Mouse (Mus musculus) liver, embryonic 13.5 days (tissue): ENCODE results near the gene Lamtor4. TPM values are rescaled to one million over a fixed set of nuclear protein-coding genes. Genes with fewer than 3 reads are reported as not detected.

ENCODE experiments used
- ATAC-seq: fragments of 200-750 bp; cut with Nextera tagmentation; 2 replicates; pipeline ENCODE4 v1.8.0; 2017; ENCODE audit warnings: low read depth, mild to moderate bottlenecking, moderate number of reproducible peaks, moderate library complexity
- DNase-seq: peaks from one replicate; pipeline ENCODE4 v3.0.0; 2022
- H3K27ac ChIP-seq: fragments of 300-500 bp; sonication (generic); 2 replicates; pipeline ENCODE4 v1.5.1; 2015; ENCODE audit warnings: moderate library complexity, mild to moderate bottlenecking, inconsistent platforms
- H3K27me3 ChIP-seq: fragments of 300-500 bp; sonication (generic); 2 replicates; pipeline ENCODE4 v1.6.1; 2015; ENCODE audit warnings: mild to moderate bottlenecking, inconsistent platforms
- H3K36me3 ChIP-seq: fragments of 300-500 bp; sonication (generic); 2 replicates; pipeline ENCODE4 v1.6.1; 2015; ENCODE audit warnings: mild to moderate bottlenecking, inconsistent platforms
- H3K4me1 ChIP-seq: fragments of 300-500 bp; sonication (generic); replicated peaks from 2 replicates; pipeline ENCODE4 v1.6.1; 2015; ENCODE audit warnings: inconsistent platforms
- H3K4me2 ChIP-seq: fragments of 300-500 bp; sonication (generic); 2 replicates; pipeline ENCODE4 v1.6.1; 2015; ENCODE audit warnings: inconsistent platforms, mild to moderate bottlenecking, moderate library complexity
- H3K4me3 ChIP-seq: fragments of 300-500 bp; sonication (generic); replicated peaks from 2 replicates; pipeline ENCODE4 v1.5.1; 2015; ENCODE audit warnings: mild to moderate bottlenecking, inconsistent platforms
- H3K9ac ChIP-seq: fragments of 300-500 bp; sonication (generic); 2 replicates; pipeline ENCODE4 v1.6.1; 2015; ENCODE audit warnings: mild to moderate bottlenecking, inconsistent platforms
- H3K9me3 ChIP-seq: fragments of 300-500 bp; sonication (generic); replicated peaks from 2 replicates; pipeline ENCODE4 v1.6.1; 2016; ENCODE audit warnings: inconsistent platforms
- WGBS: fragments of 180-500 bp; shearing (Covaris S2); methylation state at CpG from one replicate; pipeline ENCODE4 v1.1.7; 2015; ENCODE audit not compliant: insufficient replicate concordance; 5-methylcytosine and 5-hydroxymethylcytosine counted together
- polyA plus RNA-seq: library from polyadenylated mRNA; unstranded; fragments of >200 nt; fragmentation: Nextera tagmentation; extraction: Ambion mirVana; gene quantifications from 2 replicates; pipeline ENCODE4 v1.2.1, GENCODE M21; 2015

Gene Lamtor4
- polyA plus RNA-seq, 1 experiment from 2014 or later: 33.7 TPM

DNA sequence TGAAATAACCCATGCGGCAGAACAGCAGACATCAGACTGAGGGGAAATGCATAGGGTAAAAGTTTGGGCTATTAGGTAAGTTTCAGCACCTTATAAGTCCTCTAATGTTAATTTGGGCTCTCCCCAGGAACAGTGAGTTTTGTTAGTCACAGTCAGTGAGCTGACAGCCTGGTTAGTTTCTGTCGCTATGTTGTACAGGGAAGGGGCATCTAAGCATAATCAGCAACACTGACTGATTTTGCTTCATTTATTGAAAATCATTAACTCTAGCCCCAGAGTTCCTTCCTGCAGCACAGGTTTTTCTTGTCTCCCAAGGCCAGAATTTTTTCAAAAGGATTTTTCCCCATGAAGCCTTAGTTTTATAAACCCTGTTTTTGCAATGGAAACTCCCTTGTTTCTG, 21.5 kb upstream of the Lamtor4 start:
- Histone ChIP-seq H3K27ac (no peak overlapping the region), H3K9me3 (no peaks in the 10 kb centered on the region), H3K36me3 (no peaks in the 10 kb centered on the region), H3K4me2 (no peak overlapping the region), H3K27me3 (no peaks in the 10 kb centered on the region), H3K4me1 (no peaks in the 10 kb centered on the region), H3K4me3 (no peak overlapping the region), H3K9ac (no peak overlapping the region)
- WGBS: 80% methylated on average over 2 of the region's 2 CpGs
- ATAC-seq (no peak), DNase-seq (no peak)

DNA sequence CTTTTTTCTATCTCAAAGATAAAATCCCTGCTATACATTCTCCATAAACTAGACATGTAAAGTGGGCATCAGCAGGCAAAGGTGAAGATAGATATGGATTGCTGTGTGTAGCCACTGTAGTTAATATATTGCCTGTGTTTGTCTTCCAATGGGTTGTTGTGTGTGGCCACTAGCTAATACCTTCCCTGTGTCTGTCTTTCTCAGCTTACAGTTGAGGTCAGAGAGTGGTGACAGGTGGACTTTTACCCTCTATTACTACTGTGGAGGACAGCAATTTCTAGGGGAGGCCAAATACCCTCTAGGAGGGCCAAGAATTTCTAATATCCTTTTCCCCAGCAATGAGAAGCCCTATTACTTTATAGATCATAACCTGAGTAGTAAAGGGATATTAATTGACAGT, 21.1 kb upstream of the Lamtor4 start:
- H3K27me3 ChIP-seq: no peaks in the 10 kb centered on the region
- ATAC-seq: no peak
- no peak overlapping the region for H3K9ac ChIP-seq
- no peaks in the 10 kb centered on the region for H3K4me1 ChIP-seq
- no peak overlapping the region for H3K4me2 ChIP-seq
- no peaks in the 10 kb centered on the region for H3K36me3 ChIP-seq
- DNase-seq: no peak
- H3K9me3 ChIP-seq: no peaks in the 10 kb centered on the region
- H3K4me3 ChIP-seq: no peak overlapping the region
- no peak overlapping the region for H3K27ac ChIP-seq

DNA sequence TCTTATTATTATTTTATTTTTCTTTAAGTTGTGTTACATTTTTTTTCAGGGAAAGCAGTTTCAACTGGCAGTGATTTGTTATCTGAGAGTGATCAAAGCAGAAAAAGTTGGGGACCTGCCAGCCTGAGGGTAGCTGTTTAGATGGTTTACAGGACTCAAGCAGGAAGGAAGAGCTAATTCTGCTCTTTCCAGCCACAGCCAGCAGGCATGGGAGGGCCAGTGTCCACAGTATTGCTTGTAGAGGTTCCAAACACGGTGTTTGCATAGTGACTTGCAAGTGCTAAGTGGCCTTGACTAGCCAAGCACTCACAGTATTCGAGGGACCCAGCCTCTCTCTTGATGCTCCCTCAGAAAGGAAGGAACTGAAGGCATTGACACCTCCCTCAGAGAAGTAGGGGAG, 13.8 kb upstream of the Lamtor4 start:
- Histone ChIP-seq H3K4me2 (no peak overlapping the region), H3K9me3 (no peaks in the 10 kb centered on the region), H3K27ac (no peak overlapping the region), H3K4me3 (no peak overlapping the region), H3K4me1 (no peaks in the 10 kb centered on the region), H3K27me3 (no peaks in the 10 kb centered on the region), H3K36me3 (no peaks in the 10 kb centered on the region), H3K9ac (no peak overlapping the region)
- ATAC-seq (no peak), DNase-seq (no peak)
- 11% methylated on average over 2 of the region's 2 CpGs for WGBS

DNA sequence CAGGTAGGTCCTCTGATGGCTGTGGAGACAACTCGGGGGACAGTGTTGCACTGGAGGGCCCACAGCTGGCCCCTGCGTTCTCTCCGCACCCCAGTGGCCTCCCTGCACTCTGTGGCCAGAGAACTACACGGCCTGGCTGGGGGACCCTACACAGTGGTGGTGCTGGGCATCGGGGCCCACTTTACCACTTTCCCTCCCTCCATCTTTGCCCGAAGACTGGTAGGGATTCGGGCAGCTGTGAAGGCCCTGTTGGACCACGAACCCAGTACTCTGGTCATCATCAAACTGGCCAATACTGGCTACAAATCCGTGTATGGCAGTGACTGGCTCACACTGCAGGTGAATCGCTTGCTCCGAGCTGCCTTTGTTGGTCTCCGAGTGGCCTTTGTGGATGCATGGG, 4.1 kb upstream of the Lamtor4 start:
- Histone ChIP-seq H3K36me3 (no peaks in the 10 kb centered on the region), H3K27ac (no peak overlapping the region), H3K9ac (no peak overlapping the region), H3K4me3 (no peak overlapping the region), H3K4me2 (no peak overlapping the region), H3K4me1 (peaks cover 13% of the 10 kb centered on the region), H3K9me3 (no peaks in the 10 kb centered on the region), H3K27me3 (no peaks in the 10 kb centered on the region)
- 77% methylated on average over 12 of the region's 12 CpGs for WGBS
- no peak for ATAC-seq
- DNase-seq: no peak

DNA sequence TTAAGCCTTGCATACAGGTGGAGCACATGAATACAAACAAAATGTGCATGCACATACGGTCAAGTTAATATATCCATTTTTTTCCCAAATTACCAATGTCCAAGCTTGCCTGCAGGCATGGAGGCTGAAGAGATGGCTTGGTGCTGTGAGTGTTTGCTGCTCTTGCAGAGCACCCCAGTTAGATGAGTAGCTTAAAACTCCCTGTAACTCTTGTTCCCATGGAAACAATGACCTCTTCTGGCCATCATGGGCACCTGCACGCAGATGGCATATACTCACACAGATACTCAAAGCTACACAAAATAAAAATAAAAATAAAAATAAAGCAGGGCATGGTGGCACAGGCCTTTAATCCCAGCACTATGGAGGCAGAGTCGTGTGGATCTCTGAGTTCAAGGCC, 2.2 kb upstream of the Lamtor4 start:
- Histone ChIP-seq H3K9me3 (no peaks in the 10 kb centered on the region), H3K36me3 (peaks cover 7% of the 10 kb centered on the region), H3K4me2 (no peak overlapping the region), H3K9ac (no peak overlapping the region), H3K27me3 (no peaks in the 10 kb centered on the region), H3K4me1 (peaks cover 32% of the 10 kb centered on the region), H3K4me3 (no peak overlapping the region), H3K27ac (no peak overlapping the region)
- WGBS: 78% methylated on average over 3 of the region's 3 CpGs
- no peak for DNase-seq
- ATAC-seq: no peak

DNA sequence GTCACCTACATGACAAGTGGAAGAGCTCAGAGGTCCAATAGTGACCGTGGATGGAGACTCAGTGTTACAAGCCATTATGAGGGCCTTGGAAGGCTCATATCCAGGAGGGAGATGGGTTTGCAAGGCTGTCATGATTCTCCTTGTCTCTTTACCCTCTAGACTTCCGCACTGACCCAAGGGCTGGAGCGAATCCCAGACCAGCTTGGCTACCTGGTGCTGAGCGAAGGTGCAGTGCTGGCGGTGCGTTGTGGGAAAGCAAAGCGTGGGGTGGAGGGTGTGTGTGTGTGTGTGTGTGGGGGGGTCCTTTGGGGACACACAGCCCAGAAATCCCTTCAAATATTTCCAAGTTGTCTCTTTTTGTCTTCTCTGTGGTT, 799 bp downstream of the Lamtor4 start:
- Histone ChIP-seq H3K9me3 (no peaks in the 10 kb centered on the region), H3K36me3 (peaks cover 36% of the 10 kb centered on the region), H3K27me3 (no peaks in the 10 kb centered on the region), H3K9ac (peak overlapping the region; percentile 80), H3K4me3 (peak overlapping the region; percentile 78), H3K27ac (peak overlapping the region; percentile 80), H3K4me2 (peak overlapping the region; percentile 88), H3K4me1 (peaks cover 62% of the 10 kb centered on the region)
- ATAC-seq (0 out of 2 replicates have a peak, but pooled peaks have one; percentile 0), DNase-seq (no peak)
- 20% methylated on average over 7 of the region's 7 CpGs for WGBS

DNA sequence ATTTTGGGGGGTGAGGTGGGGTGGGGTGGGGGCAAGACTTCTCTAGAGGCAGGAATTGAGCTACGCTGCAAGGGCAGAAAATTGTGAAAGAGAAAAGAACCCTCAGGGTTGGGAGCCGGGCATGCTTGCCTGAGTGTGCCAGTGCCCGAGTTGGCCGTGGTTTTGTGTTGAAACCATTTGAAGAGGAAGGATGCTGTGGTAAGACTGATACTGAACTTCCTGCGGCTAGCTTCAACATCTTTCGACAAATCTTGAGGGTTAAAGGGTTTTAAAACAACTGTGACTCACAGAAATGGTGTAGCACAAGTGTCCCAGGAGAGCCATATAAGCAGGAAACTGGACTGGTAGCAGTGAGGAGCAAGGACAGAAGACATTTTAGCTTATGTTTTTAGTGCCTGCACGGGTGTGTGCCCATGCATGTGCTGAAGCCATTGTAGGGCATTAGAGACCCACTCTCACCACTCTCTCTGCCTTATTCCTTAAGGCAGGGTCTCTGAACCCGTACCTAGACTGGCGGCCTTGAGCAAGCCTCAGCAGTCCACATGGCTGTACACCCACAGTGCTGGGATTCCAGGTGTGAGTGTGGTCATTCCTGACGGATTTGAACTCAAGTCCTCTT, 1.8 kb downstream of the Lamtor4 start:
- ATAC-seq (no peak), DNase-seq (no peak)
- WGBS: 31% methylated on average over 10 of the region's 10 CpGs
- Histone ChIP-seq H3K4me2 (peak overlapping the region; percentile 88), H3K4me1 (peaks cover 72% of the 10 kb centered on the region), H3K27ac (peak overlapping the region; percentile 65), H3K9me3 (no peaks in the 10 kb centered on the region), H3K36me3 (peaks cover 46% of the 10 kb centered on the region), H3K4me3 (peak overlapping the region; percentile 78; the same call in 1 of the 2 replicates), H3K27me3 (no peaks in the 10 kb centered on the region), H3K9ac (no peak overlapping the region)

DNA sequence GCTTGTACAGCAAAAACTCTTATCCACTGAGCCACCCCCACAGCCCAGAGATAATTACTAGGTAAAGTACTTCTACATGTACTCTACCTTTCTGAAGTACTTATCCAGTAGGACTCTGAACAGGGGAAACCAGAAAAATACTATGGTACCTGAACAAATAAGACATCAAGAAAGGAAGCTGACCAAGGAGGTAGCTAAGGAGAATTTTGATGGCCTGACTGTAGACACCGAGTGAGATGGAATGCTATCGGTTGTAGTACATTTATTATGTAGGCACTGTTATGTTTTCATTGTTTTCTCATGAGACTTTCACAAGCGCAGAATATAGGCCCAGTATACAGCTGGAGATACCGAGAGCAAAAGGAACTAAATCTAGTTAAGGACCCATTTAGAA, 2.3 kb downstream of the Lamtor4 start:
- Histone ChIP-seq H3K27ac (peak overlapping the region; percentile 65), H3K4me1 (peaks cover 77% of the 10 kb centered on the region), H3K36me3 (peaks cover 46% of the 10 kb centered on the region), H3K9ac (no peak overlapping the region), H3K27me3 (no peaks in the 10 kb centered on the region), H3K4me3 (no peak overlapping the region), H3K9me3 (no peaks in the 10 kb centered on the region), H3K4me2 (peak overlapping the region; percentile 88; the same call in 1 of the 2 replicates)
- ATAC-seq: no peak
- DNase-seq: no peak
- 70% methylated on average over 4 of the region's 4 CpGs for WGBS

DNA sequence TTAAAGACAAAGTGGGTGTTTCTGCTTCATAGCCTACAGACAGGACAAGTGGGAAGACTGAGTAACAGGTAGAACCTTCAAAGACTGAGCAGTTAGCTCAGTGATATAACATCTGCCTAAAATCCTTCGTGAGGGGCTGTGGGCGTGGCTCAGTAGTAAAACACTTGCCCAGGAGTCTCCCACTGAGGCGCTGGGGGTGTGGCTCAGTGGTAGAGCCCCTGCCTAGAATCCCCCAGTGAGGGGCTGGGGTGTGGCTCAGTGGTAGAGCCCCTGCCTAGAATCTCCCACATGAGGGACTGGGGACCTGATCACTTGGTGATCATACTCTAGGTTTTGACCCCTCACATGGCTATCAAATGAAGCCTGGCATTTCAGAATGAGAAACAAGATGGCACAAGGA, 2.8 kb downstream of the Lamtor4 start:
- H3K4me3 ChIP-seq: no peak overlapping the region
- 33% methylated on average over 3 of the region's 3 CpGs for WGBS
- no peaks in the 10 kb centered on the region for H3K9me3 ChIP-seq
- no peaks in the 10 kb centered on the region for H3K27me3 ChIP-seq
- H3K9ac ChIP-seq: no peak overlapping the region
- H3K4me2 ChIP-seq: peak overlapping the region; percentile 88; the same call in 1 of the 2 replicates
- peaks cover 46% of the 10 kb centered on the region for H3K36me3 ChIP-seq
- DNase-seq (no peak), ATAC-seq (no peak)
- peak overlapping the region; percentile 47 for H3K27ac ChIP-seq
- peaks cover 82% of the 10 kb centered on the region for H3K4me1 ChIP-seq

DNA sequence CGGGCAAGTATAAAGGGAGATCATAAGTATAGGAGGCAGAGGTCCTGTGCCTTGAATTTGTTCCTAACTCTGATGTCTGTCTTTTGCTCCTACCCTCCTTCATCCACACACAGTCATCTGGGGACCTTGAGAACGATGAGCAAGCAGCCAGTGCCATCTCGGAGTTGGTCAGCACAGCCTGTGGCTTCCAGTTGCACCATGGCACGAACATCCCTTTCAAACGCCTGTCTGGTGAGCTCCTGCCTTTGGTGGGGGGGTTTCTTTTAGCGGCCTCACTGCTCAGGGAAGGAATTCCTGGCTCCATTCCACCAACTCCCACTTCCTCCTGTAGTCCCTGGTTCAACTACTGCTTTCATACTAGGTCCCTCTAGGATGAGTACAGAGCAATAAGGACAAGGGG, 3.3 kb downstream of the Lamtor4 start:
- 75% methylated on average over 6 of the region's 6 CpGs for WGBS
- peak overlapping the region; percentile 47; the same call in 1 of the 2 replicates for H3K27ac ChIP-seq
- peak overlapping the region; percentile 13; the same call in 1 of the 2 replicates for H3K9ac ChIP-seq
- peaks cover 46% of the 10 kb centered on the region for H3K36me3 ChIP-seq
- no peak overlapping the region for H3K4me2 ChIP-seq
- peaks cover 86% of the 10 kb centered on the region for H3K4me1 ChIP-seq
- no peaks in the 10 kb centered on the region for H3K27me3 ChIP-seq
- no peaks in the 10 kb centered on the region for H3K9me3 ChIP-seq
- ATAC-seq (no peak), DNase-seq (no peak)
- no peak overlapping the region for H3K4me3 ChIP-seq

DNA sequence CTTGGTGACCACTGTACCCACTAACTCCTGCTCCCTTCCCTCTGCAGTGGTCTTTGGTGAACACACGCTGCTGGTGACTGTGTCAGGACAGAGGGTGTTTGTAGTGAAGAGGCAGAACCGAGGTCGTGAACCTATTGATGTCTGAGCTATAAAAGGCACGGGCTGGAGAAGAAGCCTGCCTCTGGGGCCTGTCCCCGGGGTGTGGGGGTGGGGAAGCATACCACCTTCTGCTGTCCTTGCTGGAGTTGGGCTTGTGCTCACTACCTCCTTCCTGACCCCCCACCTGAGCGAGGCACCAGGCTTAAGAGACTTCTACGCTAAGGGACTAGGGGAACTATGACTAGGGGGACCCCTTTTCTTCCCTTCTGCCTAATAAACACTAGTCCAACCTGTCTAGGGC, 3.7 kb downstream of the Lamtor4 start:
- no peak overlapping the region for H3K27ac ChIP-seq

DNA sequence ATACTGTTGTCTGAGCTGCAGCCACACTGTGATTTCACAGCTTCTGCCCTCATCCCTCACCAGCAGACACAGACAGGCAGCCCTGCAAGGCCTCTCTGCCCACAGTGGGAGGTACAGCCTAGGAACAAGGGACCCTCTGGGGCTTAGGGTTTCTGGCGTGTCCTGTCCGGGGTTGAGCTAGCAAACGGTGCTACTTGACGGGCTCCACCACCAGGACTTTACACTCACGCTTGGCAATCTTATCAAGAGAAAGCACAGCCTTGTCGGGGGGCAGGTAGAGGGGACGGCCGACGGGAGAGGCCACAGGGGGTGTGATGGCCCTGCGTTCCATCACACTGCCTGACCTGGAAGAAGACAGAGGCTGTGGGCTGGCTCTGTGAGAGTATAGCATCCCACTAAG, 4.8 kb downstream of the Lamtor4 start:
- H3K27me3 ChIP-seq: no peaks in the 10 kb centered on the region
- H3K4me3 ChIP-seq: peak overlapping the region; percentile 90
- H3K27ac ChIP-seq: peak overlapping the region; percentile 88; the same call in 1 of the 2 replicates
- H3K9me3 ChIP-seq: no peaks in the 10 kb centered on the region
- peak overlapping the region; percentile 94 for H3K9ac ChIP-seq
- peaks cover 46% of the 10 kb centered on the region for H3K36me3 ChIP-seq
- 21% methylated on average over 10 of the region's 10 CpGs for WGBS
- H3K4me2 ChIP-seq: peak overlapping the region; percentile 97
- peaks cover 88% of the 10 kb centered on the region for H3K4me1 ChIP-seq
- no peak for DNase-seq
- no peak for ATAC-seq

More for the DNA sequence above, 3.7 kb downstream of the Lamtor4 start:
- Histone ChIP-seq H3K27me3 (no peaks in the 10 kb centered on the region), H3K36me3 (peaks cover 46% of the 10 kb centered on the region), H3K4me3 (no peak overlapping the region), H3K4me1 (peaks cover 86% of the 10 kb centered on the region), H3K9ac (peak overlapping the region; percentile 13; the same call in 1 of the 2 replicates), H3K9me3 (no peaks in the 10 kb centered on the region), H3K4me2 (no peak overlapping the region)
- WGBS: 64% methylated on average over 7 of the region's 7 CpGs
- ATAC-seq (no peak), DNase-seq (no peak)
